Mouse (Mus musculus) midbrain, embryonic 10.5 days (tissue): ENCODE results near the gene Pdcl. TPM values are rescaled to one million over a fixed set of nuclear protein-coding genes. Genes with fewer than 3 reads are reported as not detected.

ENCODE experiments used
- polyA plus RNA-seq: library from polyadenylated mRNA; unstranded; fragments of >200 nt; fragmentation: Nextera tagmentation; extraction: Ambion mirVana; gene quantifications from 2 replicates; pipeline ENCODE4 v1.2.1, GENCODE M21; 2016

The Pdcl gene
- polyA plus RNA-seq, 1 experiment from 2014 or later, result 54.6 TPM

Other genes with a start within 250 kb of the Pdcl start
- gene Olfr362, start 241.4 kb downstream of the Pdcl start, polyA plus RNA-seq, result not detected in 2 replicates
- gene Olfr364-ps1, start 220.0 kb downstream of the Pdcl start, polyA plus RNA-seq, result not detected in 2 replicates
- gene Olfr365, start 171.1 kb downstream of the Pdcl start, polyA plus RNA-seq, result not detected in 2 replicates
- not detected in 2 replicates for gene Olfr366, start 147.8 kb downstream of the Pdcl start, polyA plus RNA-seq
- not detected in 2 replicates for gene Olfr368, start 32.8 kb downstream of the Pdcl start, polyA plus RNA-seq
- gene Rc3h2, start 63.6 kb upstream of the Pdcl start, polyA plus RNA-seq, result 16.1 and 19.7 TPM in 2 replicates
- 9.2 and 11.0 TPM in 2 replicates for gene Zbtb26, start 83.8 kb upstream of the Pdcl start, polyA plus RNA-seq
- 5.9 and 7.3 TPM in 2 replicates for gene Zbtb6, start 83.8 kb upstream of the Pdcl start, polyA plus RNA-seq
- gene Rabgap1, start 83.9 kb upstream of the Pdcl start, polyA plus RNA-seq, result 43.4 and 47.2 TPM in 2 replicates
- 1.1 and 1.8 TPM in 2 replicates for gene Gpr21, start 157.0 kb upstream of the Pdcl start, polyA plus RNA-seq